ENCODE assay signal across 8 mouse cellular contexts in genomic region chr1:84838621-84839151, GRCm38 (mm10). TPM values are rescaled to one million over a fixed set of nuclear protein-coding genes. Genes with fewer than 3 reads are reported as not detected.
DNase-seq lines count a peak whose midpoint lies in the region; ATAC-seq and TF ChIP-seq lines count a peak whose summit lies in the region.

No protein-coding gene starts in this region.

- no peaks in the 10 kb centered on the region for H3K9me3 ChIP-seq in embryonic facial prominence, embryonic 14.5 days (ENCODE audit: control insufficient read depth, low read length)
- no peaks in the 10 kb centered on the region for H3K9me3 ChIP-seq in heart, embryonic 12.5 days (replicated peaks)
- no peaks in the 10 kb centered on the region for H3K9me3 ChIP-seq in kidney, postnatal 0 days (replicated peaks; ENCODE audit: low read length)
- H3K9me3 ChIP-seq in liver, embryonic 13.5 days (replicated peaks) = no peaks in the 10 kb centered on the region
- H3K9me3 ChIP-seq in stomach, embryonic 14.5 days (ENCODE audit: control insufficient read depth, low read depth, low read length) = no peaks in the 10 kb centered on the region

- 0% methylated on average over 21 of the region's 44 CpGs for WGBS in embryonic facial prominence, embryonic 14.5 days
- WGBS in heart, embryonic 12.5 days = under 1% methylated on average over 43 of the region's 44 CpGs
- under 1% methylated on average over 42 of the region's 44 CpGs for WGBS in kidney, postnatal 0 days
- under 1% methylated on average over 41 of the region's 44 CpGs for WGBS in liver, embryonic 13.5 days (ENCODE audit: insufficient replicate concordance)
- WGBS in stomach, embryonic 14.5 days = 0% methylated on average over 38 of the region's 44 CpGs

- H3K4me2 ChIP-seq in embryonic facial prominence, embryonic 14.5 days (ENCODE audit: low read depth, low read length) = peak overlapping the region; percentile 68
- peak overlapping the region; percentile 84 for H3K4me2 ChIP-seq in heart, embryonic 12.5 days
- H3K4me2 ChIP-seq in kidney, postnatal 0 days (ENCODE audit: low read length) = peak overlapping the region; percentile 70
- peak overlapping the region; percentile 85 for H3K4me2 ChIP-seq in liver, embryonic 13.5 days
- peak overlapping the region; percentile 66 for H3K4me2 ChIP-seq in stomach, embryonic 14.5 days (replicated peaks; ENCODE audit: low read depth, low read length)

- no peak for TF ChIP-seq CTCF in kidney, postnatal 0 days (IDR thresholded peaks at IDR 0.05; ENCODE audit: low read depth)

- peaks cover 7% of the 10 kb centered on the region for H3K36me3 ChIP-seq in embryonic facial prominence, embryonic 14.5 days (ENCODE audit: control insufficient read depth, insufficient read depth, low read length)
- peaks cover 4% of the 10 kb centered on the region for H3K36me3 ChIP-seq in heart, embryonic 12.5 days
- 0 out of 2 replicates have a peak, but pooled peaks cover 2% of the 10 kb centered on the region for H3K36me3 ChIP-seq in kidney, postnatal 0 days (ENCODE audit: insufficient read depth, low read length)
- peaks cover 4% of the 10 kb centered on the region for H3K36me3 ChIP-seq in liver, embryonic 13.5 days
- no peaks in the 10 kb centered on the region for H3K36me3 ChIP-seq in stomach, embryonic 14.5 days (ENCODE audit: control insufficient read depth, insufficient read depth, low read length)

- H3K4me3 ChIP-seq in embryonic facial prominence, embryonic 14.5 days (ENCODE audit: low read depth, low read length) = peak overlapping the region; percentile 96
- H3K4me3 ChIP-seq in heart, embryonic 12.5 days = peak overlapping the region; percentile 96
- peak overlapping the region; percentile 99 for H3K4me3 ChIP-seq in kidney, postnatal 0 days (replicated peaks; ENCODE audit: low read depth, low read length)
- peak overlapping the region; percentile 98 for H3K4me3 ChIP-seq in liver, embryonic 13.5 days (replicated peaks)
- peak overlapping the region; percentile 94 for H3K4me3 ChIP-seq in stomach, embryonic 14.5 days (ENCODE audit: low read depth, low read length)

- DNase-seq in 3134 (ENCODE audit: extremely low read depth, insufficient read length, low spot score) = peak; percentile 71
- DNase-seq in adrenal gland, postnatal 14 days = peak; percentile 91
- peak; percentile 80 for DNase-seq in embryonic facial prominence, embryonic 14.5 days (ENCODE audit: low spot score)
- DNase-seq in kidney, postnatal 0 days (ENCODE audit: low spot score) = peak; percentile 80
- peak; percentile 49 for DNase-seq in liver, embryonic 13.5 days
- peak; percentile 42 to 47 for DNase-seq in natural killer cell, adult 2 months (ENCODE audit: low spot score in 2 of 2)

- peak; percentile 60 for ATAC-seq in embryonic facial prominence, embryonic 14.5 days (ENCODE audit: low read depth)
- peak; percentile 70 for ATAC-seq in heart, embryonic 12.5 days (ENCODE audit: insufficient number of reproducible peaks, low FRiP score)
- ATAC-seq in kidney, postnatal 0 days (replicated peaks; ENCODE audit: low FRiP score, low read depth) = peak; percentile 59
- peak; percentile 49 for ATAC-seq in liver, embryonic 13.5 days (ENCODE audit: low read depth)
- peak; percentile 66 for ATAC-seq in stomach, embryonic 14.5 days (ENCODE audit: insufficient number of reproducible peaks, insufficient read depth, low FRiP score, low read depth)

- H3K27ac ChIP-seq in embryonic facial prominence, embryonic 14.5 days (replicated peaks; ENCODE audit: low read depth, low read length) = peak overlapping the region; percentile 99
- peak overlapping the region; percentile 98 for H3K27ac ChIP-seq in heart, embryonic 12.5 days (ENCODE audit: poor library complexity, severe bottlenecking)
- peak overlapping the region; percentile 99 for H3K27ac ChIP-seq in kidney, postnatal 0 days
- H3K27ac ChIP-seq in liver, embryonic 13.5 days = peak overlapping the region; percentile 96
- peak overlapping the region; percentile 99 for H3K27ac ChIP-seq in stomach, embryonic 14.5 days (ENCODE audit: low read length)

- H3K4me1 ChIP-seq in embryonic facial prominence, embryonic 14.5 days (ENCODE audit: control insufficient read depth, insufficient read depth, low read length) = peaks cover 4% of the 10 kb centered on the region; the same call in 1 of the 2 replicates
- peaks cover 4% of the 10 kb centered on the region for H3K4me1 ChIP-seq in heart, embryonic 12.5 days (replicated peaks)
- 0 out of 2 replicates have a peak, but pooled peaks cover 3% of the 10 kb centered on the region for H3K4me1 ChIP-seq in kidney, postnatal 0 days (replicated peaks; ENCODE audit: insufficient read depth, low read length)
- H3K4me1 ChIP-seq in liver, embryonic 13.5 days (replicated peaks) = peaks cover 42% of the 10 kb centered on the region
- 0 out of 2 replicates have a peak, but pooled peaks cover 4% of the 10 kb centered on the region for H3K4me1 ChIP-seq in stomach, embryonic 14.5 days (ENCODE audit: control insufficient read depth, insufficient read depth, low read length)

- H3K9ac ChIP-seq in embryonic facial prominence, embryonic 14.5 days (ENCODE audit: low read depth, low read length) = peak overlapping the region; percentile 98
- H3K9ac ChIP-seq in heart, embryonic 12.5 days = peak overlapping the region; percentile 100
- peak overlapping the region; percentile 99 for H3K9ac ChIP-seq in kidney, postnatal 0 days (ENCODE audit: low read depth, low read length)
- peak overlapping the region; percentile 98 for H3K9ac ChIP-seq in liver, embryonic 13.5 days
- peak overlapping the region; percentile 92 for H3K9ac ChIP-seq in stomach, embryonic 14.5 days (replicated peaks; ENCODE audit: low read depth, low read length)

- H3K27me3 ChIP-seq in embryonic facial prominence, embryonic 14.5 days (replicated peaks; ENCODE audit: control insufficient read depth, insufficient read depth, low read length) = no peaks in the 10 kb centered on the region
- H3K27me3 ChIP-seq in heart, embryonic 12.5 days (replicated peaks) = no peaks in the 10 kb centered on the region
- H3K27me3 ChIP-seq in kidney, postnatal 0 days (ENCODE audit: insufficient read depth, low read length) = no peaks in the 10 kb centered on the region
- no peaks in the 10 kb centered on the region for H3K27me3 ChIP-seq in liver, embryonic 13.5 days
- no peaks in the 10 kb centered on the region for H3K27me3 ChIP-seq in stomach, embryonic 14.5 days (ENCODE audit: control insufficient read depth, insufficient read depth, low read length)

RNA-seq across cellular contexts. Expression of gene Fbxo36, which starts 1.0 kb away (rescaled TPM):
- total RNA-seq in adrenal gland, postnatal 14 days (2021) = 6.4 and 7.8 TPM in 2 replicates
- 12.9 and 20.0 TPM in 2 replicates for polyA plus RNA-seq in embryonic facial prominence, embryonic 14.5 days (2014; fragmentation: Nextera tagmentation; extraction: Ambion mirVana)
- 8.6 and 8.9 TPM in 2 replicates for polyA plus RNA-seq in heart, embryonic 12.5 days (2016; fragmentation: Nextera tagmentation; extraction: Ambion mirVana)
- polyA plus RNA-seq in kidney, postnatal 0 days (2015; fragmentation: Nextera tagmentation; extraction: Ambion mirVana) = 17.9 and 19.9 TPM in 2 replicates
- 8.1 and 8.6 TPM in 2 replicates for polyA plus RNA-seq in liver, embryonic 13.5 days (2015; fragmentation: Nextera tagmentation; extraction: Ambion mirVana)
- polyA plus RNA-seq in stomach, embryonic 14.5 days (2014; fragmentation: Nextera tagmentation; extraction: Ambion mirVana) = 8.1 and 11.4 TPM in 2 replicates

RNA-seq across cellular contexts. Expression of gene Trip12, which starts 1.6 kb away (rescaled TPM):
- 224 and 225 TPM in 2 replicates for total RNA-seq in adrenal gland, postnatal 14 days (2021)
- polyA plus RNA-seq in embryonic facial prominence, embryonic 14.5 days (2014; fragmentation: Nextera tagmentation; extraction: Ambion mirVana) = 79.4 and 80.8 TPM in 2 replicates
- polyA plus RNA-seq in heart, embryonic 12.5 days (2016; fragmentation: Nextera tagmentation; extraction: Ambion mirVana) = 98.5 and 98.8 TPM in 2 replicates
- polyA plus RNA-seq in kidney, postnatal 0 days (2015; fragmentation: Nextera tagmentation; extraction: Ambion mirVana) = 36.8 and 36.9 TPM in 2 replicates
- polyA plus RNA-seq in liver, embryonic 13.5 days (2015; fragmentation: Nextera tagmentation; extraction: Ambion mirVana) = 29.6 and 48.1 TPM in 2 replicates
- 87.2 and 92.6 TPM in 2 replicates for polyA plus RNA-seq in stomach, embryonic 14.5 days (2014; fragmentation: Nextera tagmentation; extraction: Ambion mirVana)

Comparison
In these comparisons a context has a peak if more than half of its experiments do, and no peak if none do; other contexts are left out.
1. Peak in every context shown above with its lines: DNase-seq, ATAC-seq, H3K4me3 ChIP-seq and H3K27ac ChIP-seq.